Mouse (Mus musculus): ENCODE measurements around the gene Pram1.

DNA sequence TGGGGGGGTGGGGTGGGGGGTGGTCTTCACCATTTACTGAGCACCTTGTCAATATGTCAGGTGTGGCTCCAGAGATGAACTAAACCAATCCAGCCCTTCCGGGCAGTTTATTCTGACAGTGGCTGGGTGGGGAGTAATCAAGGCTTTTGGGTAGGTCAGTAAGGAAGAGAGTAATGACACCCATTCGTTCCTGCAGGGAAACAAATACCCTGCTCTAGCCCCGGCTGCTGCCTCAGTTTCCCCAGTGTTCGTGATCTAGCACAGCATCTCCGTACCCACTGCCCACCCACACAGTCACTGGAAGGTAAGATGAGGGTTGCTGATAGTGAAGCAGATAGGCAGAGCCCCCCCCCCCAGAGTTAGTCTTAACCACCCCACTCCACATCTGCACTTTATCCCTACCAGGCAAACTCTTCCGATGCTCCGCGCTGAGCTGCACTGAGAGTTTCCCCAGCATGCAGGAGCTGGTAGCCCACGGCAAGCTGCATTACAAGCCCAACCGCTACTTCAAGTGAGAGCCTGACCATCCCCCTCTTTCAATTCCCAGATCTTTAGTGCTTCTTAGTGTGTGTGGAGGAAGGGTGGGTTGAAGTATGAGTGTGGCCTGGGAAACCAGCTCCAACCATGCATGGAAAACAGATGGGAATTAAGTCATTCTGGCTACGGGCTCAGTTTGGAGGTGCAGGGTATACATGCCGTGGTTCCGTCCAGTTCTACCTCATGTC, 7.5 kb upstream of the Pram1 start:
- TF ChIP-seq CTCF (IDR thresholded peaks at IDR 0.05; ENCODE audit: low read depth, low read length), result no peak
- no peak for TF ChIP-seq POLR2AphosphoS5 (IDR thresholded peaks at IDR 0.05; ENCODE audit: insufficient replicate concordance, low read depth, low read length)
- TF ChIP-seq GATA1 (IDR thresholded peaks at IDR 0.05; ENCODE audit: borderline replicate concordance, low read length), result no peak

Data from G1E (cell line).